Mouse (Mus musculus): Measurements from ENCODE around the gene Naaladl1.
A peak's percentile ranks its signal among the peaks of the same experiment; 100 is the strongest.

DNA sequence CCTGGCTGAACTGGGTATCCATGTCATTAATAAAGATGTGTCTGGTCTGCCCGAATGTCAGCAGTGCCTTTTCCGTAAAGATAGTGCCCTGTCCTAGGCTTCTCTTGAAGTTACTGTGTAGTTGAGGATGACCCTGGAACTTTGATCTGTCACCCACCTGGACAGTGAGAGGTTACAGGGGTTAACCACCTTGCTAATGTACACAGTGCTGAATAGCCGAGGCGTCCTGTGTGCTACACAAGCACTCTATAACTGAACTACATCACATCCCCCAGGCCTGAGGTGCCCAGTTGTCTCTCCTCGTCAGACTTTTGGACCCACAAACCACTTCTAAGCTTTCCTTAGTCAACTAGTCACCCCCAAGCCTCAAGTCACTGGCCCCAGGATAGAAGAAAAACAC lies 43.2 kb upstream of the Naaladl1 start:
- TF ChIP-seq POLR2A (IDR thresholded peaks at IDR 0.05; ENCODE audit: extremely low read depth, insufficient read depth, low read length) (0 out of 2 replicates have a peak, but pooled peaks have one; percentile 3), CTCF (IDR thresholded peaks at IDR 0.05; ENCODE audit: extremely low read depth, insufficient read depth, low read length) (no peak)
